Mouse (Mus musculus) retina, adult 2 months (tissue): Measurements from ENCODE around the gene Mecp2.

Source experiments
- DNase-seq: peaks from one replicate; pipeline ENCODE4 v3.0.0-alpha.2; 2012; ENCODE audit warnings: low read depth, low spot score

The Mecp2 gene

DNA sequence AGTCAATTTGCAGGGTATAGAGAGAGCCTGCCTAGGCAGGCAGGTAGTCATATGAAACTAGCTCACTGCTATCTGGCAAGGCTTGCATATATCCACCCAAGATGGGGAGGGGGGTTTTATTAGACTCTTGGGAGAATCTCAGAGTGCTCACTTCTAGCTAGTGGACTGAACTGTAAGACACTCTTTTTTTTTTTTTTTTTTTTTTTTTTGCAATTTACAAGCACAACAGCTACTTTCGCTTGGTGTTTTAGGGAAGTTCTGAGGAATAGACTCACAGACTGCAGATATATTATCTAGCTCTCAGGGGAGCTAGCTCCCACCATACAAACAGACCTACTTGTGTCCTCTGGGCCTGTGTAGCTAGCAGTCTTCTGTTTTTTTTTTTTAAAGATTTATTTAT, 120.6 kb downstream of the Mecp2 start:
- no peak for DNase-seq

DNA sequence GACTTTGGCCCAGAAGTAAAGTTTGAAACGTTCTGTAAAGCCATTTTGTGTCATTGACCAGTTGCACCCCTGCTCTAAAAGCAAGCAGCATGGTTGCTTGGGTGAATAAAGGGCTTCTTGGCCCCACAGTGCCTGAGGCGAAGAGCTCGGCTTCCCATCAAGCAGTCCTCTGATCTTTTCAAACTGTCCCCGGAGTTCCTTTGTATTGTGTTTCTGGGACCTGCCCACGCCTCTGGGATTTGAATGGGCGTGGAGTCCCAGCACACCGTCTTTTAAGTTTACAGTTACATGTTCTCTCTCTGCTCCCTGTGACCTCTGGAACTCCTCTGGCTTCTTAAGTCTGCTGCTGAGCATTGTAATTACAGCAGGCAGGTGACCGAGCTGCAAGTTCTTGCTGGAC, 127.1 kb downstream of the Mecp2 start:
- DNase-seq, result no peak

DNA sequence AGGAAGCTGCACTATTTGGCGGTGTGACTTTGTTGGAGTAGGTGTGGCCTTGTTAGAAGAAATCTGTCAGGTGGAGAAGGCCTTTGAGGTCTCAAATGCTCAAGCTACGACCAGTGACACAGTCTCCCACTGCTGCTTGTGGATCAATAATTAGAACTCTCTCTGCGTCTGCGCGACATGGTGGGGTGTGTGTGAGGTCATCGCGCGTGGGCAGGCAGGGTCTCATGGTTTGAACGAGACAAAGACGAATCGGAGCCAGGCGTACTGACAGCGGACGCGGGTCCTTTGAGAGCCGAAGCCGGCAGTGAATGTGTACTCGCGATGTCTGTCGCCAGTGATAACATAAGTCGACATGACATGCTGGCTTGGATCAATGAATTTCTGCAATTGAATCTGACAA, 128.8 kb downstream of the Mecp2 start:
- DNase-seq, result no peak

DNA sequence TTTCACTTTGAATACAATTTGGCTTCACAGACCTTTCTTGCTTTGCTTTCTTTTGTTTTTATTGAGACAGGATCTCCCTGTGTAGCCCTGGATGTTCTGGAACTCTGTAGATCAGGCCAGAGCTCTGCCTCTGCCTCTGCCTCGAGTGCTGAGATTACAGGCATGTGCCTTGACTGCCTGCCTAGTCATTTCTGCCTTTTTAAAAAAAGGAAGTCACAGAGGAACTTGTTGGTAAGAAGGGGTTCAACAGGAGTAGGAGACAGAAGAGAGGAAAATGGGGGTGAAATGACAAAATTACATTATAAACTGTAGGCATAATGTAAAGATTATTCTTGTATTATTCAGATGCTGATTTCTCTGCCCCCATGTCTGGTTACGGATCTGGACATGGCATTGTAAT, 131.5 kb downstream of the Mecp2 start:
- no peak for DNase-seq

DNA sequence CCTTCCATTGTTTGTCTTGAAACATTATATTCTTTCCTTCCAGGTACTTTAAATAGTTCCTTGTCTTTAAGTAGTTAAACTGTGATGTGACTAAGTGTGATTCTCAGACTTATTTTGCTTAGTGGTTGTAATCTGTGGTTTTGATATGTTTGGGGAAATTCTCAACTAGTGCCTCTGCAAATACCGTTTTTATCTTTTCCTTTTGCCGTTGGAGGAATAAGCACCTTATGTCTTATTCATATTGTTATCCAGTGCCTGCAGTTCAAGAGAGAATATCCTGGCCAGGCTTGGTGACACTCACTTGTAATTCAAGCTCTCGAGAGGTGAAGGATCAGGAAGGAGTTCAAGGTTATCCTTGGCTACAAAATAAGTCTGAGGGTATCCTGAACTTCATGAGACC, 134.1 kb downstream of the Mecp2 start:
- no peak for DNase-seq

DNA sequence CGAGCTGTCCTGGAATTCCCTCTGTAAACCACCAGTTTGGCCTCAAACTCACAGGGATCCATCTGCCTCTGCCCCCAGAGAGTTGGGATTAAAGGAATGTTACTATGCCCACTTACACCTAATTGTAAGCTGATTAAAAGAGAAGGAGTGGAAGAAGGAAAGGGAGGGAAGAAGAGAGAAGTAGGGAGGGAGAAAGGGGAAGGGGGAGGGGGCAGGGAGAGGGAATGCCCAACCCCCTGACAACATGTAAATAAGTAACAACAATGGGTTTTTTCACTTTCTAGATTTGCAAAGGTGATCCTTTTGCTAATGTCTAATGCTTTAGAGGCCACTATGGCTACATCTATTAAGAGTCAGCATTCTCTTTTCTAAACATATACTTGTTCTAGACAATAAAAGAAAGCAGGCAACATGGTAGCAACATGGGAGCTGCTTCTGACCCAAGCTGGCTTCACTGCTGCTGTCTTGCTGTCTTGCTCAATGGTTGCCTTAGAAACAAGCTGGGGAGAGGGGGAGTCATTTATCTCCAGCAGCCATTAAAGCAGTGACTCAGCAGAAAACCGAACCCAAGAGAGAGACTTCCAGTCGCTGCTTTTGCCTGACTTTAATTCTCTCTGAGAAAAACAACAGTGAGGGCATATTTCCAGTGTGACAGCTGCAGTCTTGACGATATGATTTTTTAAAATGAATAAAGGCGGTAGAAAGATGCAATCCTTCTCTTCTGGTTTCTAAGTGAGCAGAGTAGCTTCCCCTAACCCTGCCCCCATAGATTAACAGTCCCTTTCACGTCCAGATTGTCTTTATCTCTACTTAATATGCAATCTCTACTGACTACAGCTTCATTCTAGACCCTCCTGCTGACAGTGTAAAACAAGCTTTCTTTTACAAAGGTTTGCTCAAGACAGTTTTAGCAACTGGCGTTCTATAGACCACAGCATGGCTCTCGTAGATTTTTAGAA, 136.0 kb downstream of the Mecp2 start:
- DNase-seq, result no peak

DNA sequence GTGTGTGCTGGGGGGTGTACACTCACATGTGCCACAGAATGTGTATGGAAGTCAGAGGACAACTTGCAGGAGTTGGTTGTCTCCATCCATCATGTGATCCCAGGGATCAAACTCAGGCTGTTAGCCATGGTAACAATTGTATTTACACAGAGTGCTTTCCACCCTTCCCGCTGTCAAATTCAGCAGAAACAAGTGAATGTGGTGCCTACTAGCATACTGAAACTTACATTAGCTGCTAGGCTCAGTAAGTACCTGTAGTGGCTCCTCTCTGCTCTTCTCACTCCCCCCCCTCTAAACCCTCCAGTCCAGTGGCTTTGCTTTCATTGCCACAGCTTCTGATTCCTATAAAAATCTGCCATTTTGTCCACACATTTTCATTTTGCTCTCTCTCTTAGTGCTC, 157.4 kb downstream of the Mecp2 start:
- no peak for DNase-seq
